Mouse (Mus musculus) stomach, embryonic 14.5 days (tissue): ENCODE data around the gene Sgf29. TPM values are rescaled to one million over a fixed set of nuclear protein-coding genes. Genes with fewer than 3 reads are reported as not detected.

Source experiments
- ATAC-seq: fragments of 200-750 bp; cut with Nextera tagmentation; 2 replicates; pipeline ENCODE4 v1.8.0; 2017; ENCODE audit warnings: low read depth, moderate TSS enrichment; ENCODE audit not compliant: insufficient number of reproducible peaks, insufficient read depth, low FRiP score
- H3K27ac ChIP-seq: fragments of 300-500 bp; sonication (generic); 2 replicates; pipeline ENCODE4 v1.5.1; 2014; ENCODE audit warnings: mild to moderate bottlenecking, low read length, moderate library complexity, mixed read lengths
- H3K27me3 ChIP-seq: fragments of 300-500 bp; sonication (generic); 2 replicates; pipeline ENCODE4 v1.6.1; 2014; ENCODE audit warnings: low read length, control low read depth, mixed read lengths; ENCODE audit not compliant: control insufficient read depth, insufficient read depth
- H3K36me3 ChIP-seq: fragments of 300-500 bp; sonication (generic); 2 replicates; pipeline ENCODE4 v1.6.1; 2014; ENCODE audit warnings: mild to moderate bottlenecking, control low read depth, low read length, moderate library complexity, mixed read lengths; ENCODE audit not compliant: control insufficient read depth, insufficient read depth
- H3K4me1 ChIP-seq: fragments of 300-500 bp; sonication (generic); 2 replicates; pipeline ENCODE4 v1.6.1; 2014; ENCODE audit warnings: low read length, control low read depth, mixed read lengths; ENCODE audit not compliant: control insufficient read depth, insufficient read depth
- H3K4me2 ChIP-seq: fragments of 300-500 bp; sonication (generic); replicated peaks from 2 replicates; pipeline ENCODE4 v1.6.1; 2014; ENCODE audit warnings: low read depth, low read length, control low read depth
- H3K4me3 ChIP-seq: fragments of 300-500 bp; sonication (generic); 2 replicates; pipeline ENCODE4 v1.5.1; 2014; ENCODE audit warnings: low read depth, low read length, control low read depth
- H3K9ac ChIP-seq: fragments of 300-500 bp; sonication (generic); replicated peaks from 2 replicates; pipeline ENCODE4 v1.6.1; 2014; ENCODE audit warnings: low read depth, mild to moderate bottlenecking, control low read depth, low read length, moderate library complexity, mixed read lengths
- H3K9me3 ChIP-seq: fragments of 300-500 bp; sonication (generic); 2 replicates; pipeline ENCODE4 v1.6.1; 2016; ENCODE audit warnings: low read depth, low read length, control low read depth; ENCODE audit not compliant: control insufficient read depth
- WGBS: fragments of 180-500 bp; shearing (Covaris S2); extraction: QIAGEN DNeasy Blood & Tissue Kit; methylation state at CpG from one replicate; pipeline ENCODE4 v1.1.7; 2014; 5-methylcytosine and 5-hydroxymethylcytosine counted together
- polyA plus RNA-seq: library from polyadenylated mRNA; unstranded; fragments of >200 nt; fragmentation: Nextera tagmentation; extraction: Ambion mirVana; gene quantifications from 2 replicates; pipeline ENCODE4 v1.2.1, GENCODE M21; 2014

Sgf29 gene
- polyA plus RNA-seq, 1 experiment from 2014 or later, result 67.4 TPM

DNA sequence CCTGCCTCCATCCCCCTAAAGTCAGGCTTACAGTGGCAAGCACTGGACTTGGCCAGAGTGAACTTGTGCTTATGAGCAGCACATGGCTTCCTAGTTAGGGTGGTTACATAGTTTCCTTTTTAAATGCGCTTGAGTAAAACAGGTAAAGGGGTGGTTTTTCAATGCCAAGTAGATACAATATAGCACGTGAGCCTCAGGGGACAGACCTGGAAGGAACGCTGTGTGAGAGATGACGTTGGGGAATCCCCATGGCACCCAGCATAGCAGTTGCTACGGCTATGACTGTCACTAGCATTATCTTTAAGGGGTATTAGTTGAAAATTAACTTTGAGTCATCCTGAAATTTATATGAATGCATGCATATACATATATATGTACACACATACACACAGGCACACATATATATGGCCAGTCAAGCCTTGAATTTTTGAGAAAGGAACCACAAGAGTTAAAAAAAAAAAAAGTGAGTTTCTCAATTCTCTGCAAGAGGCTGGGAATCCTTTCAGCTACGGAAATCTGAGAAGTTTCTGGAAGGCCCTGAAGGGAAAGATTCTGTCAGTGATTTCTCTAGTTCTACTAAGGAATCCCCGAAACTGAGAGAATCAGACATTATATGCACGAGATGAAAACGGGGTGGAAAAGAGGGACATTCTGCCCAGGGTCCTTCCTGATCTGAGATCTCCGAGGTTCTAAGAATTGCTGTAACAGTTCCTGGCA, 29.4 kb upstream of the Sgf29 start:
- Histone ChIP-seq H3K9me3 (no peaks in the 10 kb centered on the region), H3K4me1 (no peaks in the 10 kb centered on the region), H3K27ac (no peak overlapping the region), H3K9ac (no peak overlapping the region), H3K27me3 (no peaks in the 10 kb centered on the region), H3K36me3 (no peaks in the 10 kb centered on the region), H3K4me2 (no peak overlapping the region), H3K4me3 (no peak overlapping the region)
- WGBS, result 75% methylated on average over 10 of the region's 10 CpGs
- ATAC-seq, result no peak

- H3K4me1 ChIP-seq, result no peaks in the 10 kb centered on the region
- H3K4me3 ChIP-seq, result no peak overlapping the region
- no peaks in the 10 kb centered on the region for H3K9me3 ChIP-seq
- no peak for ATAC-seq
- H3K4me2 ChIP-seq, result no peak overlapping the region
- no peaks in the 10 kb centered on the region for H3K36me3 ChIP-seq
- no peak overlapping the region for H3K27ac ChIP-seq
- H3K9ac ChIP-seq, result no peak overlapping the region
- no peaks in the 10 kb centered on the region for H3K27me3 ChIP-seq
- 66% methylated on average over 9 of the region's 9 CpGs for WGBS
These were observed 27.4 kb upstream of the Sgf29 start for GRCm38 (mm10) chr7:126621452-126622359.

DNA sequence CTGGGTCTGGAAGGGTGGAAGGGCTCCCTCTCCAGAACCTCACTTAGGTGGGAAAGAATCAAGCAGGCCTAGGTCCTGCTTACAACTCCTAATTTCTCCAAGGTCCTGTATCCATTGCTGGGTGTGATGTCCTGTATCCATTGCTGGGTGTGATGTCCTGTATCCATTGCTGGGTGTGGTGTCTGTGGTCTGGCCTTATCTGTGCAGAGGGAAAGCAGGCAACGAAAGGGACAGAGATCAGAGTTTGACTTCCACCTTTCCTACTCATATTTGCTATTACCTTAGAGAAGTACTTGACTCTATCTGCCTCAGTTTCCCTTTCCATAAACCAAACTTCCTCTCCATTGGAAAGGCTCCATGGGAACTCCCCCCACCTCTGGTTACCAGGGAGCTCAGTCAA, 25.7 kb upstream of the Sgf29 start:
- WGBS, result 82% methylated on average over 1 of the region's 1 CpGs
- Histone ChIP-seq H3K27me3 (no peaks in the 10 kb centered on the region), H3K4me2 (no peak overlapping the region), H3K4me1 (no peaks in the 10 kb centered on the region), H3K9ac (no peak overlapping the region), H3K4me3 (no peak overlapping the region), H3K36me3 (no peaks in the 10 kb centered on the region), H3K27ac (no peak overlapping the region), H3K9me3 (no peaks in the 10 kb centered on the region)
- ATAC-seq, result no peak

GRCm38 (mm10) chr7:126624774-126625173, 24.3 kb upstream of the Sgf29 start:
- Histone ChIP-seq H3K4me1 (no peaks in the 10 kb centered on the region), H3K9me3 (no peaks in the 10 kb centered on the region), H3K27ac (no peak overlapping the region), H3K27me3 (no peaks in the 10 kb centered on the region), H3K36me3 (no peaks in the 10 kb centered on the region), H3K4me3 (no peak overlapping the region), H3K4me2 (no peak overlapping the region), H3K9ac (no peak overlapping the region)
- WGBS, result 64% methylated on average over 16 of the region's 16 CpGs
- ATAC-seq, result no peak

GRCm38 (mm10) chr7:126625369-126625768, 23.7 kb upstream of the Sgf29 start:
- H3K9ac ChIP-seq, result no peak overlapping the region
- H3K4me2 ChIP-seq, result no peak overlapping the region
- WGBS, result 26% methylated on average over 6 of the region's 6 CpGs
- no peak overlapping the region for H3K27ac ChIP-seq
- H3K36me3 ChIP-seq, result no peaks in the 10 kb centered on the region
- no peaks in the 10 kb centered on the region for H3K9me3 ChIP-seq
- peak; percentile 60; the same call in 1 of the 2 replicates for ATAC-seq
- H3K4me1 ChIP-seq, result no peaks in the 10 kb centered on the region
- no peaks in the 10 kb centered on the region for H3K27me3 ChIP-seq
- no peak overlapping the region for H3K4me3 ChIP-seq

GRCm38 (mm10) chr7:126625807-126626600, 23.1 kb upstream of the Sgf29 start:
- no peaks in the 10 kb centered on the region for H3K4me1 ChIP-seq
- no peak for ATAC-seq
- H3K36me3 ChIP-seq, result no peaks in the 10 kb centered on the region
- no peak overlapping the region for H3K4me3 ChIP-seq
- H3K9ac ChIP-seq, result no peak overlapping the region
- H3K4me2 ChIP-seq, result no peak overlapping the region
- H3K27me3 ChIP-seq, result no peaks in the 10 kb centered on the region
- H3K9me3 ChIP-seq, result no peaks in the 10 kb centered on the region
- no peak overlapping the region for H3K27ac ChIP-seq
- WGBS, result 81% methylated on average over 3 of the region's 3 CpGs

GRCm38 (mm10) chr7:126628111-126628510, 21.0 kb upstream of the Sgf29 start:
- H3K27me3 ChIP-seq, result no peaks in the 10 kb centered on the region
- H3K36me3 ChIP-seq, result no peaks in the 10 kb centered on the region
- H3K4me2 ChIP-seq, result no peak overlapping the region
- ATAC-seq, result no peak
- H3K4me1 ChIP-seq, result no peaks in the 10 kb centered on the region
- no peak overlapping the region for H3K4me3 ChIP-seq
- WGBS, result 63% methylated on average over 6 of the region's 6 CpGs
- no peak overlapping the region for H3K9ac ChIP-seq
- no peaks in the 10 kb centered on the region for H3K9me3 ChIP-seq
- no peak overlapping the region for H3K27ac ChIP-seq

GRCm38 (mm10) chr7:126629915-126630314, 19.2 kb upstream of the Sgf29 start:
- no peak overlapping the region for H3K4me3 ChIP-seq
- no peaks in the 10 kb centered on the region for H3K9me3 ChIP-seq
- no peak overlapping the region for H3K9ac ChIP-seq
- H3K27me3 ChIP-seq, result no peaks in the 10 kb centered on the region
- no peaks in the 10 kb centered on the region for H3K4me1 ChIP-seq
- 35% methylated on average over 3 of the region's 3 CpGs for WGBS
- H3K4me2 ChIP-seq, result no peak overlapping the region
- no peak for ATAC-seq
- peak overlapping the region; percentile 13; the same call in 1 of the 2 replicates for H3K27ac ChIP-seq
- H3K36me3 ChIP-seq, result no peaks in the 10 kb centered on the region
